Mouse (Mus musculus): Measurements from ENCODE around the gene Greb1. TPM values are rescaled to one million over a fixed set of nuclear protein-coding genes. Genes with fewer than 3 reads are reported as not detected.
A peak's percentile ranks its signal among the peaks of the same experiment; 100 is the strongest.

The Greb1 gene
- polyA plus RNA-seq, 1 experiment from 2014 or later, result 0.24 TPM

- Histone ChIP-seq H3K27ac (replicated peaks) (no peak overlapping the region), H3K36me3 (ENCODE audit: control insufficient read depth, insufficient read depth, low read length) (no peaks in the 10 kb centered on the region), H3K4me1 (replicated peaks; ENCODE audit: control insufficient read depth, insufficient read depth) (no peaks in the 10 kb centered on the region), H3K4me3 (ENCODE audit: low read depth, low read length) (no peak overlapping the region), H3K27me3 (ENCODE audit: control insufficient read depth, insufficient read depth, low read length) (no peaks in the 10 kb centered on the region), H3K4me2 (replicated peaks; ENCODE audit: low read depth) (no peak overlapping the region), H3K9me3 (ENCODE audit: control insufficient read depth, low read length) (no peaks in the 10 kb centered on the region), H3K9ac (ENCODE audit: low read length) (no peak overlapping the region)
- no peak for DNase-seq (ENCODE audit: low spot score)
- no peak for TF ChIP-seq CTCF (IDR thresholded peaks at IDR 0.05; ENCODE audit: low read depth)
- no peak for TF ChIP-seq EP300 (optimal IDR thresholded peaks at IDR 0.05)
- ATAC-seq (ENCODE audit: low FRiP score, low TSS enrichment), result no peak
- WGBS, result 75% methylated on average over 9 of the region's 9 CpGs
Observed at GRCm38 (mm10) chr12:16753555-16753954, 47.1 kb downstream of the Greb1 start.

- no peak overlapping the region for H3K9ac ChIP-seq (ENCODE audit: low read length)
- DNase-seq (ENCODE audit: low spot score), result peak; percentile 19
- no peak for ATAC-seq (ENCODE audit: low FRiP score, low TSS enrichment)
- H3K9me3 ChIP-seq (ENCODE audit: control insufficient read depth, low read length), result no peaks in the 10 kb centered on the region
- no peaks in the 10 kb centered on the region for H3K27me3 ChIP-seq (ENCODE audit: control insufficient read depth, insufficient read depth, low read length)
- no peak overlapping the region for H3K4me2 ChIP-seq (replicated peaks; ENCODE audit: low read depth)
- no peaks in the 10 kb centered on the region for H3K4me1 ChIP-seq (replicated peaks; ENCODE audit: control insufficient read depth, insufficient read depth)
- 33% methylated on average over 8 of the region's 8 CpGs for WGBS
- H3K4me3 ChIP-seq (ENCODE audit: low read depth, low read length), result no peak overlapping the region
- TF ChIP-seq CTCF (IDR thresholded peaks at IDR 0.05; ENCODE audit: low read depth) (no peak), EP300 (optimal IDR thresholded peaks at IDR 0.05) (no peak)
- H3K36me3 ChIP-seq (ENCODE audit: control insufficient read depth, insufficient read depth, low read length), result no peaks in the 10 kb centered on the region
- no peak overlapping the region for H3K27ac ChIP-seq (replicated peaks)
Observed at GRCm38 (mm10) chr12:16753110-16753509, 47.6 kb downstream of the Greb1 start.

GRCm38 (mm10) chr12:16752236-16752840 is 48.3 kb downstream of the Greb1 start:
- H3K4me1 ChIP-seq (replicated peaks; ENCODE audit: control insufficient read depth, insufficient read depth), result no peaks in the 10 kb centered on the region
- H3K27ac ChIP-seq (replicated peaks), result no peak overlapping the region
- WGBS, result 74% methylated on average over 12 of the region's 12 CpGs
- no peaks in the 10 kb centered on the region for H3K36me3 ChIP-seq (ENCODE audit: control insufficient read depth, insufficient read depth, low read length)
- TF ChIP-seq CTCF (IDR thresholded peaks at IDR 0.05; ENCODE audit: low read depth) (no peak), EP300 (optimal IDR thresholded peaks at IDR 0.05) (no peak)
- no peak for DNase-seq (ENCODE audit: low spot score)
- no peaks in the 10 kb centered on the region for H3K9me3 ChIP-seq (ENCODE audit: control insufficient read depth, low read length)
- ATAC-seq (ENCODE audit: low FRiP score, low TSS enrichment), result no peak
- no peak overlapping the region for H3K9ac ChIP-seq (ENCODE audit: low read length)
- no peaks in the 10 kb centered on the region for H3K27me3 ChIP-seq (ENCODE audit: control insufficient read depth, insufficient read depth, low read length)
- H3K4me3 ChIP-seq (ENCODE audit: low read depth, low read length), result no peak overlapping the region
- no peak overlapping the region for H3K4me2 ChIP-seq (replicated peaks; ENCODE audit: low read depth)

- H3K36me3 ChIP-seq (ENCODE audit: control insufficient read depth, insufficient read depth, low read length), result no peaks in the 10 kb centered on the region
- H3K9ac ChIP-seq (ENCODE audit: low read length), result no peak overlapping the region
- H3K27me3 ChIP-seq (ENCODE audit: control insufficient read depth, insufficient read depth, low read length), result no peaks in the 10 kb centered on the region
- no peak overlapping the region for H3K4me3 ChIP-seq (ENCODE audit: low read depth, low read length)
- H3K4me1 ChIP-seq (replicated peaks; ENCODE audit: control insufficient read depth, insufficient read depth), result no peaks in the 10 kb centered on the region
- DNase-seq (ENCODE audit: low spot score) (no peak), ATAC-seq (ENCODE audit: low FRiP score, low TSS enrichment) (no peak)
- no peak overlapping the region for H3K4me2 ChIP-seq (replicated peaks; ENCODE audit: low read depth)
- no peak for TF ChIP-seq CTCF (IDR thresholded peaks at IDR 0.05; ENCODE audit: low read depth)
- no peak for TF ChIP-seq EP300 (optimal IDR thresholded peaks at IDR 0.05)
- H3K9me3 ChIP-seq (ENCODE audit: control insufficient read depth, low read length), result no peaks in the 10 kb centered on the region
- H3K27ac ChIP-seq (replicated peaks), result no peak overlapping the region
- WGBS, result 93% methylated on average over 6 of the region's 6 CpGs
Observed at GRCm38 (mm10) chr12:16751609-16752008, 49.1 kb downstream of the Greb1 start.

- no peaks in the 10 kb centered on the region for H3K27me3 ChIP-seq (ENCODE audit: control insufficient read depth, insufficient read depth, low read length)
- no peak for DNase-seq (ENCODE audit: low spot score)
- ATAC-seq (ENCODE audit: low FRiP score, low TSS enrichment), result no peak
- H3K27ac ChIP-seq (replicated peaks), result no peak overlapping the region
- H3K4me2 ChIP-seq (replicated peaks; ENCODE audit: low read depth), result no peak overlapping the region
- H3K36me3 ChIP-seq (ENCODE audit: control insufficient read depth, insufficient read depth, low read length), result no peaks in the 10 kb centered on the region
- no peak overlapping the region for H3K4me3 ChIP-seq (ENCODE audit: low read depth, low read length)
- H3K9ac ChIP-seq (ENCODE audit: low read length), result no peak overlapping the region
- H3K9me3 ChIP-seq (ENCODE audit: control insufficient read depth, low read length), result no peaks in the 10 kb centered on the region
- WGBS, result 50% methylated on average over 5 of the region's 5 CpGs
- H3K4me1 ChIP-seq (replicated peaks; ENCODE audit: control insufficient read depth, insufficient read depth), result no peaks in the 10 kb centered on the region
- TF ChIP-seq CTCF (IDR thresholded peaks at IDR 0.05; ENCODE audit: low read depth) (no peak), EP300 (optimal IDR thresholded peaks at IDR 0.05) (no peak)
Observed at GRCm38 (mm10) chr12:16740059-16740458, 60.6 kb downstream of the Greb1 start.

- Histone ChIP-seq H3K9me3 (ENCODE audit: control insufficient read depth, low read length) (no peaks in the 10 kb centered on the region), H3K4me1 (replicated peaks; ENCODE audit: control insufficient read depth, insufficient read depth) (no peaks in the 10 kb centered on the region), H3K27me3 (ENCODE audit: control insufficient read depth, insufficient read depth, low read length) (no peaks in the 10 kb centered on the region), H3K27ac (replicated peaks) (no peak overlapping the region), H3K9ac (ENCODE audit: low read length) (no peak overlapping the region), H3K4me2 (replicated peaks; ENCODE audit: low read depth) (no peak overlapping the region), H3K4me3 (ENCODE audit: low read depth, low read length) (no peak overlapping the region), H3K36me3 (ENCODE audit: control insufficient read depth, insufficient read depth, low read length) (no peaks in the 10 kb centered on the region)
- TF ChIP-seq CTCF (IDR thresholded peaks at IDR 0.05; ENCODE audit: low read depth) (no peak), EP300 (optimal IDR thresholded peaks at IDR 0.05) (no peak)
- ATAC-seq (ENCODE audit: low FRiP score, low TSS enrichment), result no peak
- 49% methylated on average over 5 of the region's 5 CpGs for WGBS
- DNase-seq (ENCODE audit: low spot score), result no peak
Observed at GRCm38 (mm10) chr12:16737266-16737665, 63.4 kb downstream of the Greb1 start.

Data from stomach, postnatal 0 days (tissue).